Mouse (Mus musculus) megakaryocyte, embryonic 14.5 days (primary cell): Measurements from ENCODE around the gene Lrrc27.

Experiments
- FLI1 ChIP-seq: IDR thresholded peaks from 2 replicates; pipeline ENCODE4 v1.6.1; 2012; ENCODE audit warnings: low read length, inconsistent platforms, mixed read lengths
- GATA1 ChIP-seq: IDR thresholded peaks from 3 replicates; pipeline ENCODE4 v1.6.1; 2012; ENCODE audit warnings: mixed read lengths, low read length, inconsistent platforms, borderline replicate concordance

GRCm38 (mm10) chr7:139257752-139258542 is 45.2 kb downstream of the Lrrc27 start:
- TF ChIP-seq GATA1 (no peak), FLI1 (no peak)
